Mouse (Mus musculus) midbrain, embryonic 14.5 days (tissue): ENCODE measurements at regions not wholly inside any gene's neighbourhood (a gene's known extent, or its start where the extent isn't known, plus 50 kb on each side); places are given as distances from the start of the nearest gene placed in this dataset.

Experiments used
- ATAC-seq: fragments of 200-750 bp; cut with Nextera tagmentation; 2 replicates; pipeline ENCODE4 v1.8.0; 2017; ENCODE audit warnings: moderate number of reproducible peaks, moderate library complexity; ENCODE audit not compliant: low FRiP score, low TSS enrichment
- DNase-seq: peaks from one replicate; pipeline ENCODE4 v3.0.0-alpha.2; 2015
- H3K27ac ChIP-seq: fragments of 300-500 bp; sonication (generic); replicated peaks from 2 replicates; pipeline ENCODE4 v1.5.1; 2014; ENCODE audit warnings: mild to moderate bottlenecking, low read depth, low read length, moderate library complexity
- H3K27me3 ChIP-seq: fragments of 300-500 bp; sonication (generic); 2 replicates; pipeline ENCODE4 v1.6.1; 2014; ENCODE audit warnings: low read length, control low read depth, mixed read lengths; ENCODE audit not compliant: control insufficient read depth, insufficient read depth
- H3K36me3 ChIP-seq: fragments of 300-500 bp; sonication (generic); 2 replicates; pipeline ENCODE4 v1.6.1; 2014; ENCODE audit warnings: low read length, control low read depth; ENCODE audit not compliant: control insufficient read depth, insufficient read depth
- H3K4me1 ChIP-seq: fragments of 300-500 bp; sonication (generic); 2 replicates; pipeline ENCODE4 v1.6.1; 2014; ENCODE audit warnings: mild to moderate bottlenecking, antibody characterized with exemption, low read length, control low read depth; ENCODE audit not compliant: control insufficient read depth, insufficient read depth
- H3K4me2 ChIP-seq: fragments of 300-500 bp; sonication (generic); 2 replicates; pipeline ENCODE4 v1.6.1; 2014; ENCODE audit warnings: mild to moderate bottlenecking, low read length, moderate library complexity
- H3K4me3 ChIP-seq: fragments of 300-500 bp; sonication (generic); replicated peaks from 2 replicates; pipeline ENCODE4 v1.5.1; 2014; ENCODE audit warnings: low read depth, low read length
- H3K9ac ChIP-seq: fragments of 300-500 bp; sonication (generic); replicated peaks from 2 replicates; pipeline ENCODE4 v1.6.1; 2014; ENCODE audit warnings: mild to moderate bottlenecking, low read length, moderate library complexity
- H3K9me3 ChIP-seq: fragments of 300-500 bp; sonication (generic); 2 replicates; pipeline ENCODE4 v1.6.1; 2016; ENCODE audit warnings: low read length, control low read depth, mixed read lengths; ENCODE audit not compliant: control insufficient read depth
- WGBS: fragments of 180-500 bp; shearing (Covaris S2); extraction: QIAGEN DNeasy Blood & Tissue Kit; methylation state at CpG from one replicate; pipeline ENCODE4 v1.1.7; 2014; 5-methylcytosine and 5-hydroxymethylcytosine counted together

GRCm38 (mm10) chr5:40697517-40698298, 942.4 kb upstream of the Hs3st1 start:
- Histone ChIP-seq H3K9me3 (no peaks in the 10 kb centered on the region), H3K27me3 (no peaks in the 10 kb centered on the region), H3K36me3 (no peaks in the 10 kb centered on the region), H3K4me1 (no peaks in the 10 kb centered on the region), H3K9ac (no peak overlapping the region), H3K27ac (no peak overlapping the region), H3K4me2 (no peak overlapping the region), H3K4me3 (no peak overlapping the region)
- WGBS, result 91% methylated on average over 3 of the region's 3 CpGs
- DNase-seq (no peak), ATAC-seq (no peak)
